Mouse (Mus musculus) cerebellum, adult 8-10 months (tissue): ENCODE measurements around the gene Lrpap1.

Source experiments
- DNase-seq: peaks from one replicate; pipeline ENCODE4 v3.0.0; 2022

Lrpap1 gene

DNA sequence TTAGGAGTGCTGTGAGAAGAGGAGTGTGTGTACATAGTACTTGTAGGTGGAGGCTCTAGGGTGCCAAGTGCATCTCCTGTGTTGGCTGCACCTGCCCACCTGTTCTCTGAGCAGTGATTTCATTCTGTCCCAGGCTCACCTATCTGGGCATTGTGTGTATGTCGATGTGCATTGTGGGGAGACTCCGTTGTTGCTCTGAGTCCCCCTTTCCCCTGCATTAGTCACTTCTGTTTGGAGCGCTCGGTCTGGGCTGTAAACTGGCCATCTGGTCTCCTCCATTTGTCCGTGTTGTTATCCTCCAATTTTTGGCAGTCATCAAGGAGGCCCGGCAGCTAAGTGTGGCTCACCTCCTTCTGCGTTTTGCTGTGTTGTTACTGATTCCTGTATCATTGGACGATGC is 14.5 kb upstream of the Lrpap1 start:
- DNase-seq: peak; percentile 77

DNA sequence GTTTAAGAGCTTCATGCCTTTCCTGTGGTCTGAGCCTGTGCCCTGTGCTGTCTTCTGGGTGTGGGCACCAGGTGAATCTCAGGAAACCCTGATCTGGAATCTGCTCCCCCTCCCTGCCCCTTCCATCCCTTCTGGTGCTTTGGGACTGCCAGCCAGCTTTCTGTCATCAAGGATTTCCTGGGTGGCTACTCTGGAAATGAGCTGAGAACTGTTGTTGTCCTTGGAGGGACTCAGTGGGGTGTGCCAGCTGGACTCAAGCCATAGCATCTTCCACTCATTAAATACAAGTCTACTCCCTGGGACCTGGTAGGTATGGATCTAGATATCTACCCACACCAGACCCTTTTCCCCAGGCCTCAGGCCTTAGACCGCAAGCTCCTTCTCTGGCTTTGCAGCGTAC is 12.9 kb upstream of the Lrpap1 start:
- DNase-seq: no peak

DNA sequence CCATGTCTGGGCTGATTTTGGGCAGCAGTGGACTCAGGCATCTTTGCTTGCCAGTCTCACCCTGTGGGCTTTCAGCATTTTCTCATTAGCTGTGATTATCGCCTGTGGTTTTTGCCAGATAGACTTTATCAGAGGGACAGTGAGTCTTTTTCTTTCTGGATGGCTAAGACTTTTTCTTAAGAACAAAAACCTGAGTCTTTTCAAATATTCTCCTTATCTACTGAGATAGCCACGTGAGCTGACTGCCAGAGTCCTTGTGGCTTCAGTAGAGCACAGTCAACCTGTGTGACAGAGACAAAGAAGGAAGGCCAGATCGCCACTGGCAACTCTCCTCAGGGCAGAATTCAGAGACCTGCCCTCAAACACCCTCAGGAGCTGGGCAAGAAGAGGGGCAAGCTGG is 12.1 kb upstream of the Lrpap1 start:
- no peak for DNase-seq

DNA sequence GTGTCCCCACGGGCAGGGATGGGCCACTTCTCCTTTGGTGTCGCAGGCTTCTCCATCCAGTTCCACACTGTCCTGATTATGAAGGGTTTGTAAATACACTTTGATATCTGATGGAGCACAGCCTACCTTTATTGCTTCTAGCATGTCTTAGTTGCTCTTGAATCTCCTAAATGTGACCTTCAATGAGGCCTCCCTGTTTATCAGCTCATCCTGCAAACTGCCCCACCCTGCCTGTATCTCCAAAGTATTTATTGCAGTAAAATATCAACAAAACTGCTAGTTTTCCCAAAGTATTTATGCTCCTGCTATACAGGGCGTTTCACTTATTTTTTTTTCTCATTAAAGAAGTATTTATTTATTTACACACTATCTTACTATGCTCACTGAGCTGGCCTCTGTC is 10.4 kb upstream of the Lrpap1 start:
- no peak for DNase-seq

DNA sequence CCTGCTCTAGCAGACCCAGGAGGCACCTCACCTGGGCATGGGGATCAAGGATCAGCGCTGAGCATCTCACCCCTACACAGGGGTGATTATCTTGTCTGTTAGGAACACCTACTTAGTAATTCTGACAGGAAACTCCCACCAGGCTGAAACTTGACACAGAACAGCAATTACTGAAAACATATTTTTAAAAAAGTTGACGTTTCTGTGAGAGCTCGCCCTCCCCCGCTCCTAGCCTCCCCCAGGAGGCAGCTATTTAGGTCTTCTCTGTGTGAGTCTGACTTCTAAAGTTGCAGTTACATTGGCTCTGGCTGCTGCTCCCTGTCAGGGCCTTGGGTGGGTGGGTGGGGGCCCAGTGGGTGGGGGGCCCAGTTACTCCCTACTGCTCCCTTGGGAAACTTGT is 6.9 kb upstream of the Lrpap1 start:
- no peak for DNase-seq

DNA sequence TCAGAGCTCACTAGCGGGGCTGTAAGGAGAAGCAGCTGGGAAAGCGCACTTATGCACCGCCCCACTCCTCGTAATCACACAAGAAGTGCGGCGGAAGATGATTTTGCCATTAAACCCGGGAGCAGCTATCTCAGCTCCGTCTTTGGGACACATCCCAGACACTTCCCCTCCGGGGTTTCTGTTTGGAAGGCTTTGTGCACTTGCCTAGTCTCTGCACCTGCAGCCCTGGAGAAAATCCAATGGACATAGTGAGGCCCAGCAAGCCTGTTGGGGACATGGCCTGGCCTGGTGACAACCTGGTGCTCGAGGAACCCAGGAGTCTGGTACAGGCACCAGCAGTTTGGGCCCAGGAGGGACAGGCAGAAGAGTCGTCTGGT is 344 bp upstream of the Lrpap1 start:
- peak; percentile 66 for DNase-seq

DNA sequence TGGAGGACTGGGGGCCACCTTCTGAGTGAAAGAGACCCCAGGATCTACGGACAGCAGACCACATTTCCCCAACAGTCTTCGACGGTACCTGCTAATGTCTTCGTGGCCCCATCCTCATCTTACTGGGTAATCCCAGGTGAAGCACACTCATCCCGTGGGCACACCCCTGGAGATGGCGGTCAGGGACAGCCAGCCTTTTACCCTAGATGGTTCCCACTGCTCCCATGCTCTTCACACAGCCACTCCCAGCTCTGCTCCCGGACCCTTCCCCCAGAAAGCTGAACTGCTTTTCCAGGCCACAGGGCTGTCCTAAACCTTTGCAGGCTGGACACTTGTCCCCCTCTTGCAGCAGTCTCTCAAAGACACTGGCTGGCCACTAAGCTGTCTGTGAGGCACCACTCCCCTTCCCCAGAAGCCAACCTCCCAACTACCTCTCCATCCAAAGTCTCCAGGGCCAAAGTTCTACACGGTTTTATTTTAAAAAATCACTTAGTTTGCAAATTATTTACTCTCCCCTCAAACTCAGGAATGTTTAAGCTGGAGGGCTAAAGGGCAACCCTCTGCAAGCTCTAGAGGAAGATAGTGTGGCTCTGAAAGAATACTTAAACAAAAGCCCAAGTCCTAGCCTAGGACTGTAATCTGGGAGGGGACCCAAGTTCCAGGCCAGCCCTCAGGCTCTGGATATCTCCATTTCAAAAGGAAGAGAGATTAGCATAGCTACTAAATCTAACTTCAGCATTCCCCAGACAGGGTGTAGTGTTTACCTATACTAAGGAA is 1.2 kb downstream of the Lrpap1 start:
- no peak for DNase-seq

DNA sequence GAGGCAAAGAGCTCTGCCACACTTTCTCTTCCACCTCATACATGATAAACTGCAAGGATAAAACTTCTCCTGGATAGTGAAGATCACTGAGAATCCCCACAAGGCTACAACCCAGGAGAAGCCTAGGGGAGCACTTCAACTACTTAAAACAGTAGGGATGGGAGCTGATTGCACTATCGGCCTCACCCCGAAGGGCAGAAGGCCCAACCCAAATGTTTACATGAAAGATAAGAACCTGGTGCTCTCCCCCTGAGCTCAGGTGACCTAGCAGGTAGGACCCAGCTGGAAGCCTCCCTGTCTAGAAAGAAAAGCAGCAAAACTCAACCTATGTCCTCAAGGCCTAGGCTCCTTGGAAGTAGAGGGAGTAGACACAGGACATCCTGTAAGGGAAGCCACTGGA is 2.0 kb downstream of the Lrpap1 start:
- no peak for DNase-seq

DNA sequence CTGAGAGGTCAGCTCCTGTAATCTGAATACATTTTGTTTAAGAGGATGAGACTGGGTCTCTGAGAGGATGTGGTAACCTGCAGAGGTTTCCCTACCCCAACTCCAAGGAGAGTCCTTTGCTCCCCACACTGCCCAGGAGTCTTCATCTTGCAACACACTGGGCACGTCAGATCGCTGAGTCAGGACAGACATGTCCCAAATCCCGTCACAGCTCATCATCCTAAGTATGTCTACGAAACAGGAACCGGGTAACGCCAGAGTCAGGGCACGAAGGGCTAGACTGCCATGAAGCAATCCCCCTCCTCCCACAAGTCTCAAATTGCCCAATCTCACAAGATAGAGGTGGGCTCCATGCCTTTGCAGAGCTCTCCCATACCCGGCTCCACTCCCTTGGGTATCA is 2.5 kb downstream of the Lrpap1 start:
- DNase-seq: no peak

DNA sequence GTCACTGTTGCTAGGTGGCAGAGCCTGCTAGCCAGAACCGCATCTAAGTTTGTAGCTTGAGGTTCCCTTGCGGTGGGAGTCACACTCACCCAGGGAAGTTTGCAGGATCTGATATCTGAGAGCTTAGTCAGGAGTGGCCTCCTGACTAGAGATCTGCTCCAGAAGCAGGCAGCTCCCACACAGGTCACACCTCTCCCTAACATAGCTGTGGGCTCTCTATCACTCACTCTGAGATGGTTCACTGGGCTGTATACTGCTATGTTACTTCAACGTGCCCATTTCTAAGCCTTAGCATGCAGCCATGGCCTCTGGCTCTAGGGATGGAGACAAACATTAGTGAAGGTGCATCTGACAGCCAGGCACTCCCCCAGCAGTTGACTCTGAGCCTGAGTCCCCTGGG is 13.9 kb downstream of the Lrpap1 start:
- no peak for DNase-seq

DNA sequence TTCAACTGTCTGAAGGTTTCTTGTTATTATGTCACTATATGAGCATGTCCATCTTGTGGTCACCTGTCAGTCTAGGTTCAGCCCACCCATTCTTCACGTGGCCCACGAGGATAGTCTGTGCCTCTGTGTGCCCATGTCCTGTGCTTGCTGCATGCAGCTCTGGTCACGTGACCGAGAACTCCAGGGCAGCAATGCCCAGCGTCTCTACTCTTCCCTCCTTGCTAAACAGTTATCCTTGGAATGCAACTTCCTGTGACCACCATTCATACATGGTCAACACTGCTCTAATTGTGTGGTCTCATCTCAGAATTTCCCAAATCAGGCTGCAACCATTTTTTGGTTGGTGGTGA is 16.0 kb downstream of the Lrpap1 start:
- no peak for DNase-seq

DNA sequence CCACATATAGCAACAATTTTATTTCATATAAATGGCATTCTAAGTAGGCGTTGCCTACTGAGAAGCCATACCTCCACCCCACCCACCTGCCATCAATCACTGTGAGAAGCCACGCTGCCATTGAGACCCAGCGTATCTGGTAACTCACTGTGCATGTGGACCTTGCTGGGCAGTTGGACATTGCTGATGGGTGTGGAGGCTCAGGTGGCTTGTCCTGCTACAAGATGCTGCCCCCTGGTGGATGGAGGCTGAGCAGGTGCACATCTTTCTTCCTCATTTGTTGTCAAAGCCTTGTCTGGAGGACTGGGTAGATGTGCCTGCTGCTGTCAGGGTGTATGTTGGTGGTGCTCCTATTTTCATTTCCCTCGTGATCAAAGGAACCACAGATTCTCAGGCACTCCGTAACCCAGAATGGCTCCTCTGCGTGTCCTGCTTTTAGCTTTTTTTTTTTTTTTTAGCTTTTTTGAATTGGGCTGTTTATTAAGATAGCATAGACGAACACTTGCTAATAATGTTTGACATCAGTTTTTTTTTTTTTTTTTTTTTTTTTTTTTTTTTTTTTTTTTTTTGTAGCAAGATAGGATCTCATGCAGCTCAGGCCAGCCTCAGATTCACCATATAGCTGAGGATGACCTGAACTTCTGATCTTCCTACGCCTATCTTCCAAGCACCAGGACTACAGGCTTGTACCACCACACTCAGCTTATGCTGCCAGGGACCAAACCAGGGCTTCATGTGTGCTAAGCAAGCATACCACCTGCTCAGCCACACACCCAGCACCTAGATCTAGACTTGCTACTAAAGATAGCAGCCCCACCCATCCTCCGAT is 16.6 kb downstream of the Lrpap1 start:
- peak; percentile 64 for DNase-seq

DNA sequence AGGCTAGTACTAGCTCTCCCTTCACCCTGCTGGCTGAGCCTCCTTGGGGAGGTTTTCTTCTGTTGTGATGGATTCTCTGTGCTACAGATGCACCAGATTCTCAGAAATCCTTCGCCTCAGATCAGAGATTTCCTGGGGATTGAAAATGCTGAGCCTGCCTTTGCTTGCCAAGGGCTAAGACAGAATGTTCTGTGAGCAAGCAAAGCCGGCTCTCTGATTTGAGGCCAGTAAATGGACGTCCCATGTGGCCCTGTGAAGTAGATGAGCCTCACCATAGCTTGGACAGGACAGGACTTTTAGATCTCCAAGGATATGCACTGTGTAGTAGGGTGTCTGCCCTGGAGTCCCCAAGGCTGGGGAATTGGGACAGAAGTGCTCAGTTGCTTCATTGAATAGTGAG is 20.7 kb downstream of the Lrpap1 start:
- no peak for DNase-seq

DNA sequence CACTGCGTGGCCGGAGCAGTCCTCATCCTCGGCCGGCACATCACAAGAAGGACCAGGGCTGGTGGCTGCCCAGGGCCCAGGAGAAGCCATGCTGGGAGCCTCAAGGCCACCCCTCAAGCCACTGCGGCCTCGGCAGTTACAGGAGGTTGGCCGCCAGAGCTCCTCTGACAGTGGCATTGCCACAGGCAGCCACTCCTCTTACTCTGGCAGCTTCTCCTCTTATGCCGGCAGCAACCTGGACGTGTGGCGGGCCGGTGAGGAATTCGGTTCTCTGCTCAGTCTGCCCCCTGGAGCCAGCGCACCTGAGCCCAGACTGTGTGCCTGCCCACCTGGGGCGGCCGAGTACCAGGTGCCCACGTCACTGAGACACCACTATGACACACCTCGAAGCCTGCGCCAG is 26.5 kb downstream of the Lrpap1 start:
- peak; percentile 23 for DNase-seq

DNA sequence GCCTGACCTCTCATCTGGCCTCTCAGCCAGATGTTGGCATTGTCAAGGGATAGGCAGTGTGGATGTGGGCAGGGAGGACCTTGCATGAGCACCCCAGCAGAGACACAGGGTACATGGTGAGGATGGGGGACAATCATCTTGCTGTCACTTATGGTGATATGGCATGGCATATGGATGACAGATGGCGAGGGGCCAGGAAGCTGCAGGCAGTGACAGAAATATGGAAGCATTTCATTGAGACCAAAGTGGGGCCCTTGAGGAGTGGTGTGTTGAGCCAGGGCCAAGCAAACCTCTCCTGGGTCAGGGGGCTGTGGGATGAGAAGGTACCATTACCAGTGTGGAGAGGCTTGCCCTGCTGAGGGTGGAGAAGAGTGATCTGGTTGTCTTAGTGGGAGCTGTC is 29.2 kb downstream of the Lrpap1 start:
- no peak for DNase-seq

DNA sequence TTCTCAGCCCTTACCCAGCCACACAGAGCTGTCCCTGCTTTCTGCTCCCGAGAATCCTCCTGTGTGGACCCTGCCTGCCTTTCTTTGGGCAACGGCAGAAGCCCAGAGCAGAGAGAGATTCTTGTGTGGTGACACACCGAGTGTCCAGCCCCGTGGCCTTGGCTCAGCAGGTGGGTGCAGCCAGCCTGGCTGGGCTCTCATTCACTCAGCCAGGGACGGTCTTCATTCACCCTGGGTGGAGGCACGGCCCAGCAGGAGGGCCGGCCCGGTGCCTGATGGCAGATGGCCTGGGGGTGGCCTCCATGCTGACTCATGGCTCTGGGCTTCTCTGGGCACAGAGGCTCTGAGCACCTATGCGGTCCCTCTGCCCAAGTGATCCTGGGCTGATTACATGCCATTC is 31.6 kb downstream of the Lrpap1 start:
- DNase-seq: peak; percentile 57

DNA sequence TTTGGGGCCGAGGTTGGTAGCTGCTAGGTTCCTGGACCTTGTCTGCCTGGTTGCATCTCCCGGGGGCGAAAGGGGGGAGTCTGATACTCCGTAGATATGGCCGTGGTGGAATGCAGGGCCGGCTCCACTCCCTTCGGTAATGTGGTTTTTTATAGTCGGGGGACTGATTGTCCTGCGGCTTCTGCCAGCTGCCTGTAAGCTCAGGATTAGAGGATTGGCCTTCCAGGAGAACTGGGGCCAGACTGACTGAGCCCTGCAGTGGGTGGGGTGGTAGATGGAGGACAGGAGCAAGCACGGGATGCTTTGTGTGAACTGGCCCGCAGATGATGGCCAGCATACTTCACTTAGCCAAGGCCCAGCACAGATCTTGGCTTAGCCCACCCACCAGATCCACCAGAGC is 32.3 kb downstream of the Lrpap1 start:
- DNase-seq: no peak

DNA sequence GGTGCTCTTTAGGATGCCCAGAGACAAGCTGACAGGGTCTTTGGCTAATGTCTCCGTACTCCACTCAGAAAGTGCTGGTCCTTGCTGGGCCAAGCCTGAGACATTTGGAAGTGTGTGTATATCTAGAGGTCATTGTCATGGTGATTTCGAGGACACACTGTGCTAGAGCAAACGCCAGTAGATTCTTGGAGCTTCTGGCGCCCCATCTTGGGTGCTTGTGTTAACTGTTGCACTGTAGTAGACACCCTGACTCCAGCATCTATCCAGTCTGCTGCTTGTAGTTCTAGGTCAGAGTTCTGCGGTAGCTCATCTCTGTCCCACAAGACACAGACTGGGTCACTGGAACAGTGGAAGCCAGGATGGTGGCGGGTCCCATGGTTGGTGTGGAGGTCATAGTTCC is 33.7 kb downstream of the Lrpap1 start:
- no peak for DNase-seq

DNA sequence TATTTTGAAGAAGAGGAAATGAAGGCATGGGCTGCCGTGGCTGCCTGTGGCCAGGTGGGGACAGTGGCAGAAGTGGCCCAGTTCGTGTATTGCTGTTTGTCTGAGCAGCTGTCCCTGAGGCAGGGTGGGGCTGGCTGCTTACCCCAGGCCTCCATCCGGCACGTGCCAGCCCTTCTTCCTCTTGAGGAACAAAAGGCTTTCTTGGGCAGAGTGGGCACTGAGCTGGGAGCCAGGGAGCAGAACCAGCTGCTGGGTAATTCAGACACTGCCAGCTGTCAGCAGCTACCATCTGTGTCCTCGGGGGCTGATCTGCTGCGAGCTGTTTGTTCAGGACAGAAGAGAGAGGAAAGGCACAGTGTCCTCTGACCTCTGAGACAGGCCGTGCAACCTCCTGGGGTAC is 34.6 kb downstream of the Lrpap1 start:
- no peak for DNase-seq

DNA sequence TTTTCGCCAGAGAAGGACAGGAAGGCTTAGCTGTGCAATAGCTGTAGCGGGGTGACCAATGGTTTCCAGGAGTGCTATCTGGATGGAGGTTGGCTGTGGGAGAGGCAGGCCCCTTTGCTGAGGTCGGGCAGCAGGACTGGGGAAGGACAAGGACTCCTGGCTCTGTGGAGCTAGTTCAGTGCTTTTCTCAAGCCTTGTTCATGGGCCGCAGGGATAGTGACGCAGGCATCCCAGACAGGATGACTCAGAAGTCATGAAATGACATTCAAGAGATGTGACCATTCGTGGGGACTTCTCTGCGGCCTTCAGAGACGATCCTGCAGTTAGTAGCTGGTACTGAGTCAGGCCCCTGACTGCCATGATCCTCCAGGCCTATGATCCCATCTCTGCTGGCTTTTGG is 35.3 kb downstream of the Lrpap1 start:
- no peak for DNase-seq

DNA sequence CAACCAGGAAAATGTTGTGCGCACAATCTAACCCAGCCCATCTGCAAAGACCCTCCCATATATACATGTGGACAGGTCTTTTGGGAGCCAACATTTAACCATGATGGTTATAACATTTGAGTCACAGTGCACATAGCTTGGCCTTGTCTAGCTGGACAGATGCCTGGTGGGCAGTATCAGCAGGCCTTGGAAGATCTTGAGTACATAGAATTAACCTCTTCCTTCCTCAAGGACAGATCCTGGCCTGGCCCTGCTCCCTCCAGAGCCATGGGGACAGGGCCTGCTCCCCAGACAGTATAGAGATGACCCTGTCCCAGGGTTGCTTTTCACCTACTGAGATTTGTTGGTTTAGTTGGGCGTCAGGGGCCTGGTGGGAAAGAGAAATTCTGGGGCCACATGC is 35.7 kb downstream of the Lrpap1 start:
- no peak for DNase-seq

DNA sequence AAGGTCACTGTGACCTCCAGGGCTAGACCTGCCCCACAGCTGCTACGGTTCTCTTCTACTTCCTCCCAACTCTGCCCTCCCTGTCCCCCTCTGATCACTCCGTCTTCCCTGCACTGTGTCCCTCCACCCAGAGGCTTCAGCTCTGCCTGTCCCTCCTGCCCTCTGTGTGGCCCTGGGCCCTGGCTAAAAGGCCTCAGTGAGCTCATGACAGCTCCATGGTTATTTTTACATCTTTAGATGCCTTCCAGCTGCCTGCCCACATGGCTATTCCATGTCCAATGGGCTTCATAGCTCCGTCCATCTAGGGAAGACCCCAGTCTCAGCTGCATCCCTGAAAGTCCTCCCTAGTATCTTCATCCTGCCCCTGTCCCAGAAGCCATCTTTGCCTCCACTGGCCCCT is 45.5 kb downstream of the Lrpap1 start:
- DNase-seq: no peak

DNA sequence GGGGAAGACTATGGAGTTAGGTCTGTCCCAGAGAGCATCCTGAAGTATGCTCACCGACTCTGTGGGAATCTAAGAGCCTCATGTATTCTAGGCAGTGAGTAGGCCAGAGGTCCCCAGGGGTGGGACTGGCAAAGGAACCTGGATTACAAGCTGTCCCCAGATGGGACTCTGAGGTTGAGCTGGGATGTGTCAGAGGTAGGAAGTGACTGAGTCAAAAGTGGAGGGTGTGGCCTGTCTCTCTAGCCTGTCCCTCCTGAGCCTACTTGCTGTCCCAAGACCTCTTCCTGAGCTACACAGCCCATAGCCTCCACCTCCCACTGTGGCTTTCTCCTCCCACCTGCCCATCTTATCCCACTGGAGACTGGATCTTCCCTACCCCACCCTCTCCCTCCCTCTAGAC is 47.4 kb downstream of the Lrpap1 start:
- no peak for DNase-seq

DNA sequence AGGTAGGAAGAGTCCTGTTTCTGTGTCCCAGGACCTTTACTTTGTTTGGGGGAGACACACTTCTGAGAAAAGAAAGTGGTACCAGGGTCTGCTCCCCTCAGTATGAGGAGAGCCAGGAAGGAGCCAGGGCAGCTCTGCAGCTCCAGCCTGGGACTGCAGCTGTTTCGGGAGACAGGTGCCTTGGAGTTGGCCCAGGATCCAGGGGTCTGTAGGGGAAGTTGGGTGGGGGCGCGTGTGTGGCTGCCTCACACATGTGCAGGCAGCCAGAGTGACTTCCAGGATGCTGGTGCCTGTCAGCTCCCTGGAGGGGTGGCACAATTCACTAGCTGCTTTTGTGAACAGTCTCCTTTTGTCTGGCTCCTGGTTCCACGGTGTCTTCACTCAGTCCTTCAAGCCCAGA is 48.0 kb downstream of the Lrpap1 start:
- peak; percentile 20 for DNase-seq
